Mouse (Mus musculus): ENCODE measurements at regions not wholly inside any gene's neighbourhood (a gene's known extent, or its start where the extent isn't known, plus 50 kb on each side); places are given as distances from the start of the nearest gene placed in this dataset.

- no peak for TF ChIP-seq POLR2A (IDR thresholded peaks at IDR 0.05; ENCODE audit: borderline replicate concordance, control insufficient read depth, low read depth, low read length)
- TF ChIP-seq CTCF (IDR thresholded peaks at IDR 0.05; ENCODE audit: control insufficient read depth, insufficient read depth, low read length), result no peak
These were observed 74.0 kb downstream of the Tnfaip3 start for GRCm38 (mm10) chr10:18941447-18941846.

Measured in bone marrow, adult 2 months (tissue).